Mouse (Mus musculus): Measurements from ENCODE around the gene Pih1d1.
A peak's percentile ranks its signal among the peaks of the same experiment; 100 is the strongest.
"Not testable (repeated sequence)": the region's sequence is repeated elsewhere in the genome, so short reads cannot be mapped to it uniquely, and the experiment has no call there.

Pih1d1 gene

DNA sequence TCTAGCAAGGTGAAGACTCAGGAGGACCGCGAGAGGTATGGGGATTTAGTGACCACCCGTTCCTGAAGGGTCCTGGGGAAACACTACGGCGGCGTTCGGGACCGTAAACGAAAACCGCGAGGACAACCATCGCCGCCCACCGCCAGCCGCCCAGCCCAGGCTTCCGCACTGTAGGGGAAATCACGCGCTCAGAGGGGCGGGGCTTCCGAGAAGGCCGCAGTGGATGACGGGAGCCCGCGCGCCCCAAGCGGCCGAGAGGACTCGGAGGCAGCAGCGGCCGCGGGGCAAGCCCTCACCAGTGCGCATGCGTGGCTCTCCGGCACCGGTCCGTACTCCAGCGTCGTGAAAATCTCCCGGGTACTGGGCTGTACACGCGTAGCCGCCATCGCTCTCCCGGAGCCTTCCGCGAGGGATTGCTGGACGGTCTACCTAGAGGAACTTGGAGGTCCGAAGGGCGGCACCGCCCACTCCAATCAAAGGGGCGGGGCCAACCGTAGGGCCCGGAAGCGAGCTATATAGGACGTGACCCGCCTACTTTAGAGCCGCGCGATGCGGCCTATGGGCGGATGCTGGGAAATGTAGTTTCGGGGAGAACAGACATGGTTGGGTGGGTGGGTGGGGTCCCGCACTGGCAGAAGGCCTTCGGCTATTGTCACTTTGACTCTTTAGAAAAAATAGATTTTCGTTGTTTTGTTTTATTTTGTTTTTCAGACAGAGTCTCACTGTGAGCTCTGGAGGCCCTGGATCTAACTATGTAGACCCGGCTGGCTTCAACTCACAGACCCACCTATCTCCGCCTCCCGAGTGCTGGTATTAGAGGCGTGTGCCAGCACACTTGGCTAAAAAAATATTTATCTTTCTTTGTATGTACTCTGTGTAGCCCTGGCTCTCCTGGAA is at the start of gene Pih1d1, which contains the start of gene Aldh16a1:
Pih1d1 (plus strand) TSS at position 208 of the 897 bp plus-strand sequence.
Aldh16a1 (minus strand) TSS at position 489 of the 897 bp plus-strand sequence.
- DNase-seq (ENCODE audit: extremely low read depth, insufficient read length, low spot score), result peak; percentile 96

DNA sequence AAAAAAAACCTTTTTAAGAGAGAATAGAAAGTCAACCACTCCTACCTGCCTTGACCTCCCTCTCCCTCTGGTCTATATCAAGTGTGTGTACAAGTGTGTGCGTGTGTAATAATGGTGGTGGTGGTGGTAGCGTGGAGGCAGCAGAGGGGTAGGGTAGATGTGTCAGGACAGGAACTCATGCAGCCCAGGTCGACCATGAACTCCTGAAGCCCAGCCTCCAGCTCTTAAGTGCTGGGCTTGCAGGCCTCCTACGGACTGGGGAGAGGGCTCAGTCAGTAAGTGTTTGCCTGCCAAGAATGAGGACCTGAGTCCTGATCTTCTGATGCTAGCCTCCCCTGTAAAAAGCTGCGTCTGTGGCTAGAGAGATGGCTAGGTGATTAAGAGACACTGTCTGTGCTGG is 49.2 kb upstream of the Pih1d1 start:
- no peak for DNase-seq (ENCODE audit: extremely low read depth, insufficient read length, low spot score)

DNA sequence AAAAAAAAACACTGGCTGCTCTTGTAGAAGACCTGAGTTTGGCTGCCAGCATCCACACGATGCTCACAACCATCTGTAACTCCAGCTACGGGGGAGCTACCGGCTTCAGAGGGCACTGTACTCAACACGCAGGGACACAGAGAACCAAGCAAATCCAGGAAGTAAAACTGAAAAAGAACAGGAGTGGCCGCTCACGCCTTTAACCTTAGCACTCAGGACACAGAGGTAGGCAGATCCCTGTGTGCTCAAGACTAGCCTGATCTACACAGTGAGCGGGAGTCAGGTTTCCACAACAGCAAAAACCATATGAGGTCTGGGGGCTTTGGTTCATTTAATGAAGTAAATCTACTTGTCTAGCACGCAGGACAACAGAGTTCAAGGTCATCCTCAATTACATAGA is 48.6 kb upstream of the Pih1d1 start:
- no peak for DNase-seq (ENCODE audit: extremely low read depth, insufficient read length, low spot score)

DNA sequence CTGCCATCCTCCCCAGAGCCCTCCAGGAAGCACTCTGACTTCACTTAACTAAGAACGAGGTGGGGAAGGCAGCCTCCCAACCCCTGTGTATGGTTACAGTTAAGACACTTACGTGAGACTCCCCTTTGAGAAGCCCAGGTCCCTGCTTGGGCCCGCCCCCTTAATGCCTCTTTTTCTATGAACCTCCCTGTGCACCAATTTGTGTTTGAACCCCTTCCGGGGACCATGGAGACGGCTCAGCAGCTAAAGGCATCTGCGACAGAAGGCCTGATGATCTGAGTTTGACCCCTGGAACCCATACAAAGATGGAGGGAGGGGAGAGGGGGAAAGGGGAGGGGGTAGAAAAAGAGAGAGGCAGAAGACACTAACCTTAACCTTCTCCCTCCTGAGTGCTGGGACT is 47.7 kb upstream of the Pih1d1 start:
- DNase-seq (ENCODE audit: extremely low read depth, insufficient read length, low spot score), result no peak

DNA sequence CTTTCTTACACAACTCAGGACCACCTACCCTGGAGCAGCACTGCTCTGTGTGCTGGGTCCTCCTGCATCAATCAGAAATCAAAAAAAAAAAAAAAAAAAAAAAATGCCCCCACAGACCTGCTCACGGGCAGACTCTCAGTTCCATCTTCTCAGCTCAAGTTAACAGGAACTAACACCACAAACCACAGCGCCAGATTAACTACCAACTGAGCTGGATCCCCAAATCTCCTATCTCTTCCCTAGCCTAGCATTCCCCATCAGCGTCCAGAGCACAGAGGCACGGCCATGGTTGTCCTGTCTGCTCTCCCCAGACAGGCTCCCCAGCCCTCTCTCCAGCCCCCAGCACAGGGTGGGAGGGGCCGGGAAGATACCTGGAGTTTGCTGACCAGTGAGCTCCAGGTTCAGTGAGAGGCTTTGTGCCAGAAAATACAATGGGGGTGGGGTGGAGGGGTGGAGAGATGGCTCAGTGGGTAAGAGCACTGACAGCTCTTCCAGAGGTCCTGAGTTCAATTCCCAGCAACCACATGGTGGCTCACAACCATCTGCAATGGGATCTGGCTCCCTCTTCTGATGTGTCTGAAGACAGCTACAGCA is 47.0 kb upstream of the Pih1d1 start:
- no peak for DNase-seq (ENCODE audit: extremely low read depth, insufficient read length, low spot score)

DNA sequence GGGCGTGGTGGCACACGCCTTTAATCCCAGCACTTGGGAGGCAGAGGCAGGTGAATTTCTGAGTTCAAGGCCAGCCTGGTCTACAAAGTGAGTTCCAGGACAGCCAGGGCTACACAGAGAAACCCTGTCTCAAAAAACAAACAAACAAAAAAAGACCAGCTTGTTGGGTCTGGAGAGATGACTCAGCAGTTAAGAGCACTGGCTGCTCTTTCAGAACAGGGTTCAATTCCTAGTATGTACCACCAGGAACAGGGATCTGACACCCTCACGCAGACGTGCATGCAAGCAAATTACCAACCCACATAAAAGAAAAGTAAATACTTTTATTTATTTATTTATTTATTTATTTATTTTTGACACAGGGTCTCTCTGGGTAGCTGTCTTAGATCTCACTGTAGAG is 44.0 kb upstream of the Pih1d1 start:
- not testable (repeated sequence) for DNase-seq (ENCODE audit: extremely low read depth, insufficient read length, low spot score)

DNA sequence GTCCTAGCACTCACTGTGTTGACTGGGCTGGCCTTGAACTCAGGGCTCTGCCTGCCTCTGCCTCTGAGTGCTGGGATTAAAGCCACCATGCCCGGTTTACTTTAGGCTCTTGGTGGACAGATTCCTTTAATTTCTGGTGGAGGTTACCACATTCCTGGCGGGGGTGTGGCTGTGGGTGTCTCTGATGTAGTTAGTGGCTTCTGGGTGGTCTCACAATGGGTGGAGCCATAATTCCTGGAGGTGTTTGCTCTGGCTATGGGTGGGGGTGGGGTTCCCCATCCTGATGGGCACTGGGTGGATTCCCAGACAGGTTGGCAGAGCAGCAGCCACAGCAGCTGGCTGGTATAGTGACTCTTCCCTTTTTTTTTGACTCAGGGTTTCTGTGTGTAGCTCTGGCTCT is 42.2 kb upstream of the Pih1d1 start:
- DNase-seq (ENCODE audit: extremely low read depth, insufficient read length, low spot score), result peak; percentile 45

DNA sequence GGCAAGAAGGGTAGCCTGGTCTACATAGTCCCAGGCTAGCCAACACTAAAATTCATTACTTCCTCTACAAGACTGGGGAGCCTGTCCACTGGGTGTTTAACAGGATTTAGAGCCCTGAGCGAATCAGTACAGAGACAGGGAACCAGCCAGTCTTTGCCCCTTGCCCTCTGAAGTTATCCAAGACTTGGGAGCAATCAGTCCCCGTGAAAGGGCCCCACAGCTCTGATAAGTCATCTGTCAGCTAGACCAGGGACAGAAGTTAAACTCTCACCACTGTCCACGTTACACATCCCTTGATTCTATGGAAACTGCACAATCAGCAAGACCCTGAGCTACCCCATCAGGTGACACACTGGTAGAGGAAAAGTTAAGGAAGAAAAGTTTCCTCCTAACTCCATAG is 41.6 kb upstream of the Pih1d1 start:
- no peak for DNase-seq (ENCODE audit: extremely low read depth, insufficient read length, low spot score)

DNA sequence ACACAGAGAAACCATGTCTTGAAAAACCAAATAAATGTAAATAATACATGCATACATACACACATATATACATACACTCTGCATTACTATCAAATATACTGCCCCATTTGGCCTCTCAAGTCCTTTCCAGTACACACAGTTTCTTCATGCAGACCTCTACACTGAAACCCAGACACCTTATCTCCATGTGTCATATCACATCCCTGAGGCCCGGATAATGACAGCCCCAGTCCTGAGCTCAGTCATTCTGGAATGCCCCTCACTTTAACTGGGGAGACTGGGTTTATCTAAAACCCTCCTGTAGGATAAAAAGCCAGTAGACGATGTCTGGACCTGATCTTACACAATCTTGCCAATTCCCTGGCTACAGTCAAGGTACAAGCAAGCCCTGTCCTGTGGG is 40.6 kb upstream of the Pih1d1 start:
- DNase-seq (ENCODE audit: extremely low read depth, insufficient read length, low spot score), result no peak

DNA sequence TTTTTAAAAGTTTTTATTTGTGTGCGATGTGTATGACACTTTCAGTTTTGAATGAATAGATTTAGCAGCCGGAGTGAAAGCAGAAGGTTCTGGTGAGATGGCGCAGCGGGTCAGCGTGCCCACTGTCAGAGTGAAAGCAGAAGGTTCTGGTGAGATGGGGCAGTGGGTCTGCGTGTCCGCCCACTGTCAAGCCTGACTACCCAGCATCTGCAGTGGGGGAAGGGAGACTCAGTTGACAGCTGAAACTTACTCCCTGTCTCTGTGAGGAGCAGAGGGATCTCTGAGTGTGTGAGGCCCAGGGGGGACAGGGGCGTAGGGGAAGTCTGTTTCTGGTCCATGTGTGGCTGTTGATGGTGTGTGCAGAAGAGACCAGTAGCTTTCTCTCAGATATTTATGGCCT is 36.5 kb upstream of the Pih1d1 start:
- no peak for DNase-seq (ENCODE audit: extremely low read depth, insufficient read length, low spot score)

DNA sequence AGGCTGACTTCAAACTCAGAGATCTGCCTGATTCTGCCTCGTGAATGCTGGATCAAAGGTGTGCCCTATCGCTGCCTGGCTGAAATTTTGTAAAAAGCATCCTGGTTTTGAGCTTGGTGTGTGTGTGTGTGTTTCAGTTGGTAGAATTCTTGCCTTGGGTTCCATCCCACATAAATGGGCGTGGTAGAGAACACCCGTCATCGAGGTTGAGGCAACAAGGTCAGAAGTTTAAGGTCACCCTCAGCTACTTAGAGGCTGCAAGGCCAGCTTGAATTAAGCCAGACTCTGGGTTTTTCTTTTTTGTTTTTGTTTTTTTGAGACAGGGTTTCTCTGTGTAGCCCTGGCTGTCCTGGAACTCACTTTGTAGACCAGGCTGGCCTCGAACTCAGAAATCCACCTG is 35.8 kb upstream of the Pih1d1 start:
- no peak for DNase-seq (ENCODE audit: extremely low read depth, insufficient read length, low spot score)

DNA sequence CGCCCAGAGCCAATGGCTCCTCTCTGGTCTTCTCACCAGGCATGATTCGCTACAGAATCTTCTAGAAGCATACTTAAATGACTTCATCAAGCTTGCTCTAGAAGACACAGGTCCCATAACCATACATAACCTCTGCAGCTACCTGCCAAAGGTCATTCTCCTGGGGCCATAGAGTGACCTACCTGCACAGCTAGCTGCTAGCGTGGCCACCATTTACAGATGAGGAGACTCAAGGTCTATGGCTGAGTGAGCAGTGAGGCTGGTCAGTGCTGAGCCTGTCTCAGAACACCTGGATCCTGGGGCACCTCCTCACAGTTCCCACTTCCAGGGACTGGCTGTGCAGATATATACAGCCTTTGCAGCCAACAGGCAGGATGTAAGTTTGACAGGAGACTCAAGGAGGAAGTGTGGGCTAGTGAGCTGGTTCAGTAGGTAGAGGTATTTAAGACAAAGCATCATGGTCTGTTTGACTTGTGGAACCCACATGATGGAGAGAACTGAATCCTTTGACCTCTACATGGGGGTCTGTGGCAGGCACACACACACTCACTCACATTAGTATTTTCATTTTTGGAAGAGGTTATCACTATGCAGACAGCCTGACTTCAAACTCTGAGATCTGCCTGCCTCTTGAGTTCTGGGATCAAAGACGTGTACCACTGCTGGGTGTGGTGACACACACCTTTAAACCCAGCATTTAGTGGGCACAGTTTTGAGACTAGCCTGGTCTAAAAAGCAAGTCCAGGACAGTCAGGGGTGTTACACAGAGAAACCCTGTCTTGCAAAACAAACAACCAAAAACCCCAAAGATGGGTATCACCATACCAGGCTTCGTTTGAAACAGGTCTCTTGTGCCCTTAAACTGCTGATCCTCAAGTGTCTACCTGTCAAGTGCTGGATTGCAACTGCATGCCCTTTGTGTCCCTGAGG is 34.1 kb upstream of the Pih1d1 start:
- DNase-seq (ENCODE audit: extremely low read depth, insufficient read length, low spot score), result no peak

DNA sequence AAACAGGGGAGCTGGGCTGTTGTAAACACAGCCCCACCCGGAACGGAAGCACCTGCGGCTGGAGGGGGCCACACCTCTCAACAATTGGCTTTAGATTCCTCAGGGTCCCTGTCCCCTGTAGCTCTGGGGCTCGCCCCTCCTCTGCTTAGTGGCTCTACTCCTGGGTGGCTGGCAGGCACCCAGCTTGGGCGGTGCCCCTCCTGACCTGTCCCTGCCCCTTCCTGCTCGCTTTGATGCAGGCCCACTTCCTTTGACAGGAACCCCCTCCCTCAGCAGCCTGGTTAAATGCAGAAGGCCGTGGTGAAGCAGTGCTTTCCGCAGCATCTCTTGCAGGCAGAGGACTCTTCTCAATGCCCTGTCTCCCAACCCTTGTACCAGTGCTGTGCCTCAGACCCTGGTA is 32.7 kb upstream of the Pih1d1 start:
- DNase-seq (ENCODE audit: extremely low read depth, insufficient read length, low spot score), result no peak

DNA sequence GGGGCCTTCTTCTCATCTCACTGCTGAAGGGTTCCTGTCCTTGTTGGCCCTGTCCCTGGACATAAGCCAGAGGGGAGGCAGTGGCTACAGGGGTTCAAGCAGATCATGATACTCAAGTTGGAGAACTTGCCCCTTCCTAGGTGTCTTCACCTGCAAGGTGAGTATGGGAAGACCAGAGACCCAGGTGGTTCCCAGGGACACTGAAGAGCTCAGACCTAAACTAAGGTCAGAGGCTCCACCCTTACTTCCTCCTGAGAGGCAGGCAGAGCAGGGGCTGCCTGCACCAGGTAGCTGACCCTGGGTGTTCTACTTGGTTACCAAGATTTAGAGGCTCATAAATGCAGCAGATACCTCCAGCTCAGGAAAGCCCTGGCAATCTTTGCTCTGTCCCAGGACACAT is 32.1 kb upstream of the Pih1d1 start:
- DNase-seq (ENCODE audit: extremely low read depth, insufficient read length, low spot score), result no peak

DNA sequence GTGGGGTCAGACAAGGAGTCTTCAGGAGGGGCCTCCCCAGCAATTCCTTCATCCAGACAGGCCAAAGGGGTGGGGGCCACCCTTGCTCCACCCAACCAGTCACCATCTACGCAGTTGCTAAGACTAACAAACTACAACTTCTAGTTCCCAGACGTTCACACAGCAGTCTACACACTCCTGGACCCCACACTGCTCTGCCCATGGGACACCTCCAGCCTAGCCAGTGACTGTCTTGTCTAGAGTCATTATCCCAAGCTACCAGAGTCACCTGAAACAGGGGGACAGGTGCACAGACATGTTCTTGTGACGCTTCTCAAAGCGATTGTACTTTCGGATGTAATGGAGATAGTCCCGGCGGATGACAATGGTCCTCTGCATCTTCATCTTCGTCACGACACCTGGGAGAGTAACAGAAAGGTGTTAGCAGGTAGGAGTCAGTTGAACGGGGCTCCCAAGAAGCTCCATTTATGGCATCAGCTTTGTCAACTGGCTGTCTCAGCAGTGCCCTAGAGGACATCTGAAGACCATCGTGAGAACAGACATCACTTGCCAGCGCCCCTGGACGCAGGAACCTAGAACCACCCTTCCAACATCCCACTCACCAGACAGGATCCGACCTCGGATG is 31.4 kb upstream of the Pih1d1 start:
- DNase-seq (ENCODE audit: extremely low read depth, insufficient read length, low spot score), result no peak

DNA sequence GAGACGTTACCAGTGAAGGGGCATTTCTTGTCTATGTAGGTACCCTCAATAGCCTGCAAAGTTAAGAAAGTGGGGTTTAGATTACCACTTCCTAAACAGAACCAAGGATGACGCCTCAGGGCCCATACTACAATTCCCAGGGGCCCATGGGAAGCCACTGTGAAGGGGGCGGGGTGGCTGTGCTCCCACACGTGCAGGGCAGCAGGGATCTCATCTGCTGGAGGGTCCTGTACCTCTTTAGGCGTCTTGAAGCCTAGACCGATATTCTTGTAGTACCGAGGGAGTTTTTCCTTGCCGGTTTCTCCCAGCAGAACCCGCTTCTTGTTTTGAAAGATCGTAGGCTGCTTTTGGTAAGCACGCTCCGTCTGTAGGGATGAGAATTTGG is 30.9 kb upstream of the Pih1d1 start:
- peak; percentile 48 for DNase-seq (ENCODE audit: extremely low read depth, insufficient read length, low spot score)

DNA sequence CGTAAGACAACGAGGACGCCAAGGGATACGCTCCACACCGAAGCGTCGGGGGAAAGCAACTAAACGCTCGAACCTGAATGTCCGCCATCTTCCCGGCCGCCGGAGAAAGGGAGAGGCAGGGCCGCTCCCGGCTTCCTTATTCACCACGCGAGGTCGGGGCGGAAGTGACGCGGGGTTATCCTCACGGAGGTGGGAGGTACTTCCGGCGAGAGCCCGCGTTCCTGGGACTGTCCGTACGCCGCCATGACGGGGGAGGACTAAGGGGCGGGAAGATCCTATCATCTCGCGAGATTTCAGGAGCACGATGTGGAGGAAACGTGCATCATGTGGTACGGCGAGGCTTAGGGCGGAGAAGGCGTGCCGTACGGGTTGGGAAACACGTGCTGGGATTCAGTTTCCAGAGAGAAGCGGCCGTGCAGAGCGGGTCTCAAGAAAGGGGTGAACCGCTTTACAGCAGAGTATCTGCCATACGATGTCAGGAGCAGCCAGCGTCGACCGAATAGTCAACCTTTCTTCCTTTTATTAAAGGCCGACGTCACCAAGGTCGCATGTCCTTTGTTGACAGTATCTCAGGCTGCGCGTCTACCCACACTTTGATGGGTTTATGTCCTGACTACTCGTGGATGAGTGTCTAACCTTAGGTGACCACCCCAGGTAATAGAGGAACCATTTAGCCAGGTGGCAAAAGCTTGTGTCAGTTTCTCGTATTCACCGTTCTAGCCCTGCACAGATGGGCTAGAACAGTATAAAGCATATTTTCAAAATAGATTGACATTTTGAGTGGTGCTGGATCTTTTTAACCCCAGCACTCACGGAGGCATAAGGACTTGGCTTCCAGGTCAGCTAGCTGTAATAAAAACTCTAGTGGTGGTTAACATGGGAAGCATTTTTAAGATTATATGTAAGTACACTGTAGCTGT is 29.6 kb upstream of the Pih1d1 start, which contains the start of gene Rps11:
Rps11 (minus strand) TSS at position 216 of the 920 bp plus-strand sequence.
- DNase-seq (ENCODE audit: extremely low read depth, insufficient read length, low spot score), result peak; percentile 98

DNA sequence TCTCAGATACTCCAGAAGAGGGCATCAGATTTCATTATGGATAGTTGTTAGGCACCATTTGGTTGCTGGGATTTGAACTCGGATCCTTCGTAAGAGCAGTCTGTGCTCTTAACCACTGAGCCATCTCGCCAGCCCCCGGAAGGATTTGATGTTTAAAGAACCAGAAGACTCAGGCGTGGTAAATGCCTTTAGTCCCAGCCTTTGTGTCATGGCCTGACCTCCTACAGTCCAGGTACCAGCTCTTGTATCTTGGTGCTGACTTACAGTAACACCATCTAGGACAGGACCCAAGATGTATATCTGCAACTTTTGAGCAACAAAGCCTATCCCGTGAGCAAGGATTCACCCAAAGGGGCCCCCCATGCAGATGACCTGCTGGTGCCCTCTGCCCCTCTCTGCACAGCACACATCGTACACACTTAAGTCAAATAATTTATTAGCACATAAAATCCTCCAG is 28.9 kb upstream of the Pih1d1 start:
- peak; percentile 62 for DNase-seq (ENCODE audit: extremely low read depth, insufficient read length, low spot score)

DNA sequence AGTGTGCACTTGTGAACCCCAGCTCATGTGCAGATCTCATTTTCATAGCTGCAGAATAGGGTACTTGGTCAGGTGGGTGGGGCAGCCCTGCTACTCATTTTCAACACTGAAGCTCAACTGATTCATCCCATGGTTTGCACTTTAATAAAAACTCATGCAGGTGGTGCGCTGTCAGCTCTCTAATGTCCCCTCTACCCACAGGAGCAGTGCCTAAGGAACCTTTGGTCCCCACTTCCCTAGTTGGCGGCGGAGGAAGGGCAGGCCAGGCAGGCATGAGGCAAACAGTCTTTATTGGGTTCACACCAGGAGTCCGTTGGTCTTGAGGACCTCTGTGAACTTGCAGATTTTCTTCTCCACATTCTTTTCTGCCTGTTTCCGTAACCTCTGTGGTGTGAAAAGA is 28.5 kb upstream of the Pih1d1 start:
- not testable (repeated sequence) for DNase-seq (ENCODE audit: extremely low read depth, insufficient read length, low spot score)

All from 3134 (cell line).